Mouse (Mus musculus): Measurements from ENCODE around the gene F830045P16Rik.

GRCm38 (mm10) chr2:129569556-129569955 is 33.2 kb upstream of the F830045P16Rik start:
- no peak for TF ChIP-seq CTCF (IDR thresholded peaks at IDR 0.05; ENCODE audit: low read depth, low read length)
- no peak for TF ChIP-seq POLR2A (IDR thresholded peaks at IDR 0.05; ENCODE audit: insufficient read depth, low read length)
- TF ChIP-seq EP300 (IDR thresholded peaks at IDR 0.05; ENCODE audit: insufficient read depth, low read depth, low read length) = no peak

Data from ES-Bruce4 (cell line).